Mouse (Mus musculus): ENCODE results near the gene Slc35f4. TPM values are rescaled to one million over a fixed set of nuclear protein-coding genes. Genes with fewer than 3 reads are reported as not detected.

Gene Slc35f4
- polyA plus RNA-seq, 1 experiment from 2014 or later, result 0.18 TPM

GRCm38 (mm10) chr14:49453782-49454181, 72.1 kb downstream of the Slc35f4 start:
- no peaks in the 10 kb centered on the region for H3K27me3 ChIP-seq (ENCODE audit: control insufficient read depth, insufficient read depth, low read length)
- H3K27ac ChIP-seq (replicated peaks in 1 of 2; ENCODE audit: control insufficient read depth in 1 of 2, insufficient read depth in 1 of 2, low read depth in 2 of 2, low read length in 2 of 2), result no peak overlapping the region
- no peak for ATAC-seq (ENCODE audit: insufficient number of reproducible peaks, insufficient read depth, low FRiP score, low read depth)
- H3K4me3 ChIP-seq (ENCODE audit: control insufficient read depth in 1 of 2, insufficient read depth in 1 of 2, low read depth in 1 of 2, low read length in 2 of 2), result no peak overlapping the region
- no peak overlapping the region for H3K9ac ChIP-seq (ENCODE audit: low read length)
- H3K9me3 ChIP-seq (ENCODE audit: control insufficient read depth, low read length), result no peaks in the 10 kb centered on the region
- no peaks in the 10 kb centered on the region for H3K4me1 ChIP-seq (ENCODE audit: control insufficient read depth in 2 of 2, insufficient read depth in 2 of 2, low read length in 2 of 2)
- no peak overlapping the region for H3K4me2 ChIP-seq (ENCODE audit: low read length)
- H3K36me3 ChIP-seq (ENCODE audit: control insufficient read depth, insufficient read depth, low read length), result no peaks in the 10 kb centered on the region
- WGBS, result 32% methylated on average over 3 of the region's 3 CpGs

GRCm38 (mm10) chr14:49447669-49448068, 78.2 kb downstream of the Slc35f4 start:
- Histone ChIP-seq H3K36me3 (ENCODE audit: control insufficient read depth, insufficient read depth, low read length) (no peaks in the 10 kb centered on the region), H3K4me1 (ENCODE audit: control insufficient read depth in 2 of 2, insufficient read depth in 2 of 2, low read length in 2 of 2) (no peaks in the 10 kb centered on the region), H3K9ac (ENCODE audit: low read length) (no peak overlapping the region), H3K27me3 (ENCODE audit: control insufficient read depth, insufficient read depth, low read length) (no peaks in the 10 kb centered on the region), H3K27ac (replicated peaks in 1 of 2; ENCODE audit: control insufficient read depth in 1 of 2, insufficient read depth in 1 of 2, low read depth in 2 of 2, low read length in 2 of 2) (no peak overlapping the region), H3K4me2 (ENCODE audit: low read length) (no peak overlapping the region), H3K9me3 (ENCODE audit: control insufficient read depth, low read length) (0 out of 2 replicates have a peak, but pooled peaks cover 5% of the 10 kb centered on the region), H3K4me3 (ENCODE audit: control insufficient read depth in 1 of 2, insufficient read depth in 1 of 2, low read depth in 1 of 2, low read length in 2 of 2) (no peak overlapping the region)
- WGBS, result 30% methylated on average over 7 of the region's 7 CpGs
- no peak for ATAC-seq (ENCODE audit: insufficient number of reproducible peaks, insufficient read depth, low FRiP score, low read depth)

- no peak overlapping the region for H3K4me2 ChIP-seq (ENCODE audit: low read length)
- H3K9me3 ChIP-seq (ENCODE audit: control insufficient read depth, low read length), result 0 out of 2 replicates have a peak, but pooled peaks cover 5% of the 10 kb centered on the region
- no peaks in the 10 kb centered on the region for H3K4me1 ChIP-seq (ENCODE audit: control insufficient read depth in 2 of 2, insufficient read depth in 2 of 2, low read length in 2 of 2)
- no peak overlapping the region for H3K9ac ChIP-seq (ENCODE audit: low read length)
- no peaks in the 10 kb centered on the region for H3K27me3 ChIP-seq (ENCODE audit: control insufficient read depth, insufficient read depth, low read length)
- H3K36me3 ChIP-seq (ENCODE audit: control insufficient read depth, insufficient read depth, low read length), result no peaks in the 10 kb centered on the region
- WGBS, result 37% methylated on average over 7 of the region's 7 CpGs
- no peak for ATAC-seq (ENCODE audit: insufficient number of reproducible peaks, insufficient read depth, low FRiP score, low read depth)
- no peak overlapping the region for H3K27ac ChIP-seq (replicated peaks in 1 of 2; ENCODE audit: control insufficient read depth in 1 of 2, insufficient read depth in 1 of 2, low read depth in 2 of 2, low read length in 2 of 2)
- no peak overlapping the region for H3K4me3 ChIP-seq (ENCODE audit: control insufficient read depth in 1 of 2, insufficient read depth in 1 of 2, low read depth in 1 of 2, low read length in 2 of 2)
Observed at GRCm38 (mm10) chr14:49446461-49446860, 79.4 kb downstream of the Slc35f4 start.

GRCm38 (mm10) chr14:49436811-49437210, 89.0 kb downstream of the Slc35f4 start:
- no peak overlapping the region for H3K9ac ChIP-seq (ENCODE audit: low read length)
- no peak overlapping the region for H3K4me3 ChIP-seq (ENCODE audit: control insufficient read depth in 1 of 2, insufficient read depth in 1 of 2, low read depth in 1 of 2, low read length in 2 of 2)
- no peak overlapping the region for H3K4me2 ChIP-seq (ENCODE audit: low read length)
- H3K27ac ChIP-seq (replicated peaks in 1 of 2; ENCODE audit: control insufficient read depth in 1 of 2, insufficient read depth in 1 of 2, low read depth in 2 of 2, low read length in 2 of 2), result no peak overlapping the region
- no peaks in the 10 kb centered on the region for H3K27me3 ChIP-seq (ENCODE audit: control insufficient read depth, insufficient read depth, low read length)
- no peaks in the 10 kb centered on the region for H3K9me3 ChIP-seq (ENCODE audit: control insufficient read depth, low read length)
- no peak for ATAC-seq (ENCODE audit: insufficient number of reproducible peaks, insufficient read depth, low FRiP score, low read depth)
- WGBS, result 75% methylated on average over 3 of the region's 3 CpGs
- no peaks in the 10 kb centered on the region for H3K4me1 ChIP-seq (ENCODE audit: control insufficient read depth in 2 of 2, insufficient read depth in 2 of 2, low read length in 2 of 2)
- H3K36me3 ChIP-seq (ENCODE audit: control insufficient read depth, insufficient read depth, low read length), result no peaks in the 10 kb centered on the region

GRCm38 (mm10) chr14:49431821-49432220, 94.0 kb downstream of the Slc35f4 start:
- Histone ChIP-seq H3K27ac (replicated peaks in 1 of 2; ENCODE audit: control insufficient read depth in 1 of 2, insufficient read depth in 1 of 2, low read depth in 2 of 2, low read length in 2 of 2) (no peak overlapping the region), H3K4me1 (ENCODE audit: control insufficient read depth in 2 of 2, insufficient read depth in 2 of 2, low read length in 2 of 2) (no peaks in the 10 kb centered on the region), H3K36me3 (ENCODE audit: control insufficient read depth, insufficient read depth, low read length) (no peaks in the 10 kb centered on the region), H3K4me2 (ENCODE audit: low read length) (no peak overlapping the region), H3K4me3 (ENCODE audit: control insufficient read depth in 1 of 2, insufficient read depth in 1 of 2, low read depth in 1 of 2, low read length in 2 of 2) (no peak overlapping the region), H3K9ac (ENCODE audit: low read length) (no peak overlapping the region), H3K9me3 (ENCODE audit: control insufficient read depth, low read length) (no peaks in the 10 kb centered on the region), H3K27me3 (ENCODE audit: control insufficient read depth, insufficient read depth, low read length) (no peaks in the 10 kb centered on the region)
- WGBS, result 76% methylated on average over 5 of the region's 5 CpGs
- no peak for ATAC-seq (ENCODE audit: insufficient number of reproducible peaks, insufficient read depth, low FRiP score, low read depth)

GRCm38 (mm10) chr14:49392482-49392881, 133.4 kb downstream of the Slc35f4 start:
- Histone ChIP-seq H3K27ac (replicated peaks in 1 of 2; ENCODE audit: control insufficient read depth in 1 of 2, insufficient read depth in 1 of 2, low read depth in 2 of 2, low read length in 2 of 2) (no peak overlapping the region), H3K4me2 (ENCODE audit: low read length) (no peak overlapping the region), H3K4me1 (ENCODE audit: control insufficient read depth in 2 of 2, insufficient read depth in 2 of 2, low read length in 2 of 2) (no peaks in the 10 kb centered on the region), H3K27me3 (ENCODE audit: control insufficient read depth, insufficient read depth, low read length) (no peaks in the 10 kb centered on the region), H3K4me3 (ENCODE audit: control insufficient read depth in 1 of 2, insufficient read depth in 1 of 2, low read depth in 1 of 2, low read length in 2 of 2) (no peak overlapping the region), H3K9ac (ENCODE audit: low read length) (no peak overlapping the region), H3K9me3 (ENCODE audit: control insufficient read depth, low read length) (no peaks in the 10 kb centered on the region), H3K36me3 (ENCODE audit: control insufficient read depth, insufficient read depth, low read length) (no peaks in the 10 kb centered on the region)
- no peak for ATAC-seq (ENCODE audit: insufficient number of reproducible peaks, insufficient read depth, low FRiP score, low read depth)
- 20% methylated on average over 1 of the region's 1 CpGs for WGBS

- no peaks in the 10 kb centered on the region for H3K4me1 ChIP-seq (ENCODE audit: control insufficient read depth in 2 of 2, insufficient read depth in 2 of 2, low read length in 2 of 2)
- 52% methylated on average over 2 of the region's 2 CpGs for WGBS
- H3K4me2 ChIP-seq (ENCODE audit: low read length), result no peak overlapping the region
- no peak overlapping the region for H3K4me3 ChIP-seq (ENCODE audit: control insufficient read depth in 1 of 2, insufficient read depth in 1 of 2, low read depth in 1 of 2, low read length in 2 of 2)
- no peaks in the 10 kb centered on the region for H3K9me3 ChIP-seq (ENCODE audit: control insufficient read depth, low read length)
- H3K36me3 ChIP-seq (ENCODE audit: control insufficient read depth, insufficient read depth, low read length), result no peaks in the 10 kb centered on the region
- no peak overlapping the region for H3K9ac ChIP-seq (ENCODE audit: low read length)
- no peaks in the 10 kb centered on the region for H3K27me3 ChIP-seq (ENCODE audit: control insufficient read depth, insufficient read depth, low read length)
- no peak for ATAC-seq (ENCODE audit: insufficient number of reproducible peaks, insufficient read depth, low FRiP score, low read depth)
- H3K27ac ChIP-seq (replicated peaks in 1 of 2; ENCODE audit: control insufficient read depth in 1 of 2, insufficient read depth in 1 of 2, low read depth in 2 of 2, low read length in 2 of 2), result no peak overlapping the region
Observed at GRCm38 (mm10) chr14:49362161-49362560, 163.7 kb downstream of the Slc35f4 start.

GRCm38 (mm10) chr14:49355561-49355960, 170.3 kb downstream of the Slc35f4 start:
- H3K27ac ChIP-seq (replicated peaks in 1 of 2; ENCODE audit: control insufficient read depth in 1 of 2, insufficient read depth in 1 of 2, low read depth in 2 of 2, low read length in 2 of 2), result no peak overlapping the region
- no peak overlapping the region for H3K4me3 ChIP-seq (ENCODE audit: control insufficient read depth in 1 of 2, insufficient read depth in 1 of 2, low read depth in 1 of 2, low read length in 2 of 2)
- H3K9ac ChIP-seq (ENCODE audit: low read length), result no peak overlapping the region
- no peak for ATAC-seq (ENCODE audit: insufficient number of reproducible peaks, insufficient read depth, low FRiP score, low read depth)
- no peaks in the 10 kb centered on the region for H3K36me3 ChIP-seq (ENCODE audit: control insufficient read depth, insufficient read depth, low read length)
- no peak overlapping the region for H3K4me2 ChIP-seq (ENCODE audit: low read length)
- no peaks in the 10 kb centered on the region for H3K27me3 ChIP-seq (ENCODE audit: control insufficient read depth, insufficient read depth, low read length)
- no peaks in the 10 kb centered on the region for H3K4me1 ChIP-seq (ENCODE audit: control insufficient read depth in 2 of 2, insufficient read depth in 2 of 2, low read length in 2 of 2)
- no peaks in the 10 kb centered on the region for H3K9me3 ChIP-seq (ENCODE audit: control insufficient read depth, low read length)
